Mouse (Mus musculus) G1E (cell line): ENCODE measurements around the gene Thap4. TPM values are rescaled to one million over a fixed set of nuclear protein-coding genes. Genes with fewer than 3 reads are reported as not detected.

Experiments
- ATAC-seq: 2 replicates; pipeline ENCODE4 v1.8.0; 2016; ENCODE audit warnings: mild to moderate bottlenecking; ENCODE audit not compliant: insufficient number of reproducible peaks, poor library complexity, low FRiP score, severe bottlenecking; ENCODE audit errors: extremely low read depth
- DNase-seq: peaks from one replicate; pipeline ENCODE4 v3.0.0; 2012; ENCODE audit warnings: low spot score
- H3K27me3 ChIP-seq: 2 replicates; pipeline ENCODE4 v1.6.1; 2012; ENCODE audit warnings: mild to moderate bottlenecking, low read length, inconsistent platforms; ENCODE audit not compliant: insufficient read depth
- H3K36me3 ChIP-seq: replicated peaks from 2 replicates; pipeline ENCODE3; 2012; ENCODE audit warnings: mild to moderate bottlenecking, inconsistent platforms
- H3K4me1 ChIP-seq: 2 replicates; pipeline ENCODE4 v1.6.1; 2012; ENCODE audit warnings: low read depth, low read length, inconsistent platforms, mixed read lengths; ENCODE audit not compliant: insufficient read depth
- H3K4me3 ChIP-seq: 2 replicates; pipeline ENCODE4 v1.5.1; 2012; ENCODE audit warnings: low read depth, mild to moderate bottlenecking, inconsistent platforms, low read length, moderate library complexity, mixed read lengths
- H3K9me3 ChIP-seq: replicated peaks from 2 replicates; pipeline ENCODE4 v1.6.1; 2012; ENCODE audit warnings: inconsistent platforms
- CTCF ChIP-seq: IDR thresholded peaks from 2 replicates; pipeline ENCODE4 v1.5.1; 2012; ENCODE audit warnings: low read depth, low read length, inconsistent platforms, mixed read lengths
- GATA1 ChIP-seq: IDR thresholded peaks from 2 replicates; pipeline ENCODE4 v1.6.1; 2012; ENCODE audit warnings: borderline replicate concordance, low read length, inconsistent platforms, mixed read lengths
- GATA2 ChIP-seq: IDR thresholded peaks from 2 replicates; pipeline ENCODE4 v1.6.1; 2012; ENCODE audit warnings: low read depth, low read length, inconsistent platforms, borderline replicate concordance
- POLR2AphosphoS5 ChIP-seq: IDR thresholded peaks from 2 replicates; pipeline ENCODE4 v1.6.1; 2012; ENCODE audit warnings: low read depth, low read length, inconsistent platforms; ENCODE audit not compliant: insufficient replicate concordance
- TAL1 ChIP-seq: conservative IDR thresholded peaks from 2 replicates; pipeline ENCODE4 v1.6.1; 2012; ENCODE audit warnings: low read depth, low read length, inconsistent platforms, mixed read lengths
- polyA plus RNA-seq: library from polyadenylated mRNA; stranded (reverse); fragments of >175 nt; gene quantifications from 2 replicates; pipeline ENCODE4 v1.2.3, GENCODE M21; 2012
- total RNA-seq, 2 experiments: library from RNA; stranded (forward) in 1 of 2; stranded (reverse) in 1 of 2; fragments of 200-1000 nt in 1 of 2; fragments of >200 nt in 1 of 2; fragmentation: Nextera tagmentation in 1 of 2; gene quantifications; 2 replicates each; pipeline ENCODE4 v1.2.3; 2014 to 2017

Thap4 gene
- total and polyA plus RNA-seq, 3 experiments, result 27.9 to 71.1 (median 39.4) TPM

- H3K4me1 ChIP-seq, result peaks cover 34% of the 10 kb centered on the region
- H3K36me3 ChIP-seq, result peaks cover 43% of the 10 kb centered on the region
- no peak within 1 kb of the TSS for H3K4me3 ChIP-seq
- no peak for ATAC-seq
- TF ChIP-seq GATA1 (no peak), POLR2AphosphoS5 (no peak), GATA2 (no peak), TAL1 (no peak), CTCF (no peak)
- no peaks in the 10 kb centered on the region for H3K9me3 ChIP-seq
- no peaks in the 10 kb centered on the region for H3K27me3 ChIP-seq
- no peak for DNase-seq
Measured at GRCm38 (mm10) chr1:93751290-93751689, 3.4 kb downstream of the Thap4 start, which contains the start of gene Atg4b. Atg4b (plus strand) TSS chr1:93751500.

DNA sequence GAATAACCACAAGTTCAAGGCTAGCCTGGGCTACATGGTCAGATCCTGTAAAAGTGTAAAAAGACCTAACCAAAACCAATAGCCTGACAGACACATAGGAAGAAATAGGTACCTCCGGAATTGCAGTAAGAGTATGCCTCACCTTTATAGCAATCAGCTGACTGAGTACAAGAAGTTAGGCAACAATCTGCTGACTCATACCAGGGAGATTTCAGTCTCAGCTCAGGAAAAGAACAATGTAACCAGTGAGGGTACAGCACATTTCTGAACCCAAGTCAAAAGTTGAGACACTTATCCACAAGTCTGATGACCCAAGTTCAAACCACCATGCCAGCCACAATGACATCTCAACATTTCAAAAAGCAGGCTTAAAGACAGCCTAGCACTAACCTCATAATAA, 6.1 kb downstream of the Thap4 start:
- no peaks in the 10 kb centered on the region for H3K27me3 ChIP-seq
- H3K4me1 ChIP-seq, result peaks cover 27% of the 10 kb centered on the region
- 0 out of 2 replicates have a peak, but pooled peaks have one; percentile 42 for ATAC-seq
- no peak overlapping the region for H3K4me3 ChIP-seq
- no peak for DNase-seq
- no peaks in the 10 kb centered on the region for H3K9me3 ChIP-seq
- TF ChIP-seq GATA2 (no peak), CTCF (no peak), TAL1 (no peak), POLR2AphosphoS5 (no peak), GATA1 (no peak)
- H3K36me3 ChIP-seq, result peaks cover 62% of the 10 kb centered on the region

DNA sequence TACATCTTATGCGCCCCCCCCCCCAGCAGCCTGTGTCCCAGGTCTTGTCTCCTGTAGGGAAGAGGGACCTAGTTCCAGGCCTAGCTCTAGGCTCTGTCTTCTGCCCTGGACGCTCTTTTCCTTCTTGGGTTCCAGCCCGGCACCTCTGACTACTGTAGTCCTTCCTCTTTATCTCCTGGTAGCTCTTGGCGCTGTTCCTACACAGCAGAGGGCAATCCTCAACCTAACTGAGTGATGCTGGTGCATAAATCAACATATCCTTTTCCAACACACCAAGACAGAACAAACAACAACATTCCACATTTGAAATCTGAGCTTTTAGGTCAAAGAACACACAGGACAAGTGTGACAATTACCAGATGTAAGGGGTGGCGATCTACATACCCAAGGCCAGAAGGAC, 8.5 kb downstream of the Thap4 start:
- Histone ChIP-seq H3K4me3 (no peak overlapping the region), H3K27me3 (no peaks in the 10 kb centered on the region), H3K9me3 (no peaks in the 10 kb centered on the region), H3K36me3 (peaks cover 58% of the 10 kb centered on the region), H3K4me1 (peaks cover 41% of the 10 kb centered on the region)
- DNase-seq (no peak), ATAC-seq (no peak)
- TF ChIP-seq TAL1 (no peak), GATA2 (no peak), GATA1 (no peak), CTCF (no peak), POLR2AphosphoS5 (no peak)

GRCm38 (mm10) chr1:93742910-93743309, 11.8 kb downstream of the Thap4 start:
- Histone ChIP-seq H3K4me1 (peaks cover 41% of the 10 kb centered on the region), H3K9me3 (no peaks in the 10 kb centered on the region), H3K27me3 (no peaks in the 10 kb centered on the region), H3K4me3 (no peak overlapping the region), H3K36me3 (peaks cover 48% of the 10 kb centered on the region)
- DNase-seq, result no peak
- TF ChIP-seq TAL1, result no peak
- ATAC-seq, result no peak

GRCm38 (mm10) chr1:93741987-93742386, 12.7 kb downstream of the Thap4 start:
- TF ChIP-seq TAL1 (peak; percentile 67), CTCF (no peak), GATA2 (no peak), POLR2AphosphoS5 (no peak), GATA1 (no peak)
- peaks cover 38% of the 10 kb centered on the region for H3K4me1 ChIP-seq
- H3K27me3 ChIP-seq, result no peaks in the 10 kb centered on the region
- H3K36me3 ChIP-seq, result peaks cover 50% of the 10 kb centered on the region
- DNase-seq, result peak; percentile 79
- ATAC-seq, result peak; percentile 93
- H3K9me3 ChIP-seq, result no peaks in the 10 kb centered on the region
- peak overlapping the region; percentile 14; the same call in 1 of the 2 replicates for H3K4me3 ChIP-seq

DNA sequence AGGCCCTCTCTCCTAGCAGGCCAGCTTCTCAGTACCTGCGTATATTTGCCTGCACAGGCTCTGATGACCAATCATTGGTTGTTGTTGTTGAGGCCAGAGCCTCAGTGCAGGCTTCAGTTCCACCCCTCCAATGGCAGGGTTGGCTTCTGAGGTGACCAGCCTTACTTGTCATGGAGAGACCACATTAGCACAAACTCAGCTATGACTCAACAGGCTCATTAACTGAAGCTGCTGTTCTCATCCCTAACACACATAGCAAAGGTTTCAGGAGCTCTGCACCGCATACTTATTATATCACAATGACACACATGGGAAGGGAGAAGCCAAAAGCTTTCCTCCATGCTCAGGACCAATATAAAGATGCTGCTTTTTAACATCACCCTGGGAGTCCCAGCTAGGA, 14.0 kb downstream of the Thap4 start:
- TF ChIP-seq CTCF, result no peak
- no peak for TF ChIP-seq POLR2AphosphoS5
- TF ChIP-seq GATA1, result no peak
- TF ChIP-seq TAL1, result no peak
- no peak for TF ChIP-seq GATA2
- Histone ChIP-seq H3K4me3 (no peak overlapping the region), H3K4me1 (peaks cover 47% of the 10 kb centered on the region), H3K36me3 (peaks cover 44% of the 10 kb centered on the region), H3K9me3 (no peaks in the 10 kb centered on the region), H3K27me3 (no peaks in the 10 kb centered on the region)
- DNase-seq, result no peak
- no peak for ATAC-seq

- peaks cover 45% of the 10 kb centered on the region for H3K36me3 ChIP-seq
- H3K9me3 ChIP-seq, result no peaks in the 10 kb centered on the region
- peaks cover 42% of the 10 kb centered on the region for H3K4me1 ChIP-seq
- TF ChIP-seq GATA1, result no peak
- TF ChIP-seq GATA2, result no peak
- TF ChIP-seq TAL1, result no peak
- TF ChIP-seq POLR2AphosphoS5, result no peak
- no peak for TF ChIP-seq CTCF
- H3K27me3 ChIP-seq, result no peaks in the 10 kb centered on the region
- no peak overlapping the region for H3K4me3 ChIP-seq
- ATAC-seq, result no peak
- no peak for DNase-seq
Measured at GRCm38 (mm10) chr1:93737711-93738110, 17.0 kb downstream of the Thap4 start.
